Mouse (Mus musculus) stomach, embryonic 14.5 days (tissue): ENCODE measurements around the gene Mymk. TPM values are rescaled to one million over a fixed set of nuclear protein-coding genes. Genes with fewer than 3 reads are reported as not detected.

Source experiments
- ATAC-seq: fragments of 200-750 bp; cut with Nextera tagmentation; 2 replicates; pipeline ENCODE4 v1.8.0; 2017; ENCODE audit warnings: low read depth, moderate TSS enrichment; ENCODE audit not compliant: insufficient number of reproducible peaks, insufficient read depth, low FRiP score
- H3K27ac ChIP-seq: fragments of 300-500 bp; sonication (generic); 2 replicates; pipeline ENCODE4 v1.5.1; 2014; ENCODE audit warnings: mild to moderate bottlenecking, low read length, moderate library complexity, mixed read lengths
- H3K27me3 ChIP-seq: fragments of 300-500 bp; sonication (generic); 2 replicates; pipeline ENCODE4 v1.6.1; 2014; ENCODE audit warnings: low read length, control low read depth, mixed read lengths; ENCODE audit not compliant: control insufficient read depth, insufficient read depth
- H3K36me3 ChIP-seq: fragments of 300-500 bp; sonication (generic); 2 replicates; pipeline ENCODE4 v1.6.1; 2014; ENCODE audit warnings: mild to moderate bottlenecking, control low read depth, low read length, moderate library complexity, mixed read lengths; ENCODE audit not compliant: control insufficient read depth, insufficient read depth
- H3K4me1 ChIP-seq: fragments of 300-500 bp; sonication (generic); 2 replicates; pipeline ENCODE4 v1.6.1; 2014; ENCODE audit warnings: low read length, control low read depth, mixed read lengths; ENCODE audit not compliant: control insufficient read depth, insufficient read depth
- H3K4me2 ChIP-seq: fragments of 300-500 bp; sonication (generic); replicated peaks from 2 replicates; pipeline ENCODE4 v1.6.1; 2014; ENCODE audit warnings: low read depth, low read length, control low read depth
- H3K4me3 ChIP-seq: fragments of 300-500 bp; sonication (generic); 2 replicates; pipeline ENCODE4 v1.5.1; 2014; ENCODE audit warnings: low read depth, low read length, control low read depth
- H3K9ac ChIP-seq: fragments of 300-500 bp; sonication (generic); replicated peaks from 2 replicates; pipeline ENCODE4 v1.6.1; 2014; ENCODE audit warnings: low read depth, mild to moderate bottlenecking, control low read depth, low read length, moderate library complexity, mixed read lengths
- H3K9me3 ChIP-seq: fragments of 300-500 bp; sonication (generic); 2 replicates; pipeline ENCODE4 v1.6.1; 2016; ENCODE audit warnings: low read depth, low read length, control low read depth; ENCODE audit not compliant: control insufficient read depth
- WGBS: fragments of 180-500 bp; shearing (Covaris S2); extraction: QIAGEN DNeasy Blood & Tissue Kit; methylation state at CpG from one replicate; pipeline ENCODE4 v1.1.7; 2014; 5-methylcytosine and 5-hydroxymethylcytosine counted together
- polyA plus RNA-seq: library from polyadenylated mRNA; unstranded; fragments of >200 nt; fragmentation: Nextera tagmentation; extraction: Ambion mirVana; gene quantifications from 2 replicates; pipeline ENCODE4 v1.2.1, GENCODE M21; 2014

The Mymk gene
- polyA plus RNA-seq, 1 experiment from 2014 or later, result not detected

DNA sequence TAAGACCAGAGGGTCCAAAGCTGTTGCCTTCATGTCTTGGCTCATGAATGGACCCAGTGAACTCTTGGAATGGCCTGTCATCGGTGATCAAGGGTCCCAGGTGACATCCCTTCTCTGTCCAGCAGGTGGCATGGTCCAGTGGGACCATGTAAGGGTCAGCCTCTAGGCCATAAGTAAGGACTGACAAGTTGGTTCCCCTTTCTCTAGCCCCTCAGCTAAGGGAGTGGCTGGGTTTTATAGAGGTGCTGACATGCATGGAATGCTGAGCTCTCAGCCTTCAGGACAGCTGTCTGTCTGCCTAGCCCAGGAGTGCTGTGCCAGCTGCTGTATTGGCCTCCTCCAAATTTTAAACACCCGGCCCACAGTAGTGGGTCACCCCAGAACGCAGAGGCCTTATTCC is 3.5 kb upstream of the Mymk start:
- Histone ChIP-seq H3K9ac (no peak overlapping the region), H3K4me2 (no peak overlapping the region), H3K4me3 (no peak overlapping the region), H3K27me3 (no peaks in the 10 kb centered on the region), H3K36me3 (no peaks in the 10 kb centered on the region), H3K9me3 (no peaks in the 10 kb centered on the region), H3K4me1 (peaks cover 32% of the 10 kb centered on the region), H3K27ac (no peak overlapping the region)
- 72% methylated on average over 3 of the region's 3 CpGs for WGBS
- no peak for ATAC-seq

GRCm38 (mm10) chr2:27074804-27075203 is 2.8 kb upstream of the Mymk start:
- Histone ChIP-seq H3K27ac (no peak overlapping the region), H3K27me3 (no peaks in the 10 kb centered on the region), H3K36me3 (no peaks in the 10 kb centered on the region), H3K9me3 (no peaks in the 10 kb centered on the region), H3K4me2 (no peak overlapping the region), H3K9ac (no peak overlapping the region), H3K4me1 (peaks cover 32% of the 10 kb centered on the region), H3K4me3 (no peak overlapping the region)
- 66% methylated on average over 4 of the region's 4 CpGs for WGBS
- ATAC-seq, result no peak

- ATAC-seq, result no peak
- 55% methylated on average over 4 of the region's 4 CpGs for WGBS
- H3K9me3 ChIP-seq, result no peaks in the 10 kb centered on the region
These were observed 1.4 kb upstream of the Mymk start for GRCm38 (mm10) chr2:27073407-27073806.

GRCm38 (mm10) chr2:27071137-27071536 is 842 bp downstream of the Mymk start:
- Histone ChIP-seq H3K9me3 (no peaks in the 10 kb centered on the region), H3K27me3 (no peaks in the 10 kb centered on the region), H3K27ac (peak overlapping the region; percentile 21; the same call in 1 of the 2 replicates), H3K36me3 (no peaks in the 10 kb centered on the region), H3K4me1 (peaks cover 22% of the 10 kb centered on the region), H3K9ac (no peak overlapping the region), H3K4me3 (no peak overlapping the region), H3K4me2 (no peak overlapping the region)
- WGBS, result 17% methylated on average over 4 of the region's 4 CpGs
- ATAC-seq, result peak; percentile 63; the same call in 1 of the 2 replicates

More at GRCm38 (mm10) chr2:27073407-27073806, 1.4 kb upstream of the Mymk start:
- Histone ChIP-seq H3K4me3 (no peak overlapping the region), H3K36me3 (no peaks in the 10 kb centered on the region), H3K4me1 (peaks cover 22% of the 10 kb centered on the region), H3K9ac (no peak overlapping the region), H3K27ac (peak overlapping the region; percentile 0; the same call in 1 of the 2 replicates), H3K27me3 (no peaks in the 10 kb centered on the region), H3K4me2 (no peak overlapping the region)

DNA sequence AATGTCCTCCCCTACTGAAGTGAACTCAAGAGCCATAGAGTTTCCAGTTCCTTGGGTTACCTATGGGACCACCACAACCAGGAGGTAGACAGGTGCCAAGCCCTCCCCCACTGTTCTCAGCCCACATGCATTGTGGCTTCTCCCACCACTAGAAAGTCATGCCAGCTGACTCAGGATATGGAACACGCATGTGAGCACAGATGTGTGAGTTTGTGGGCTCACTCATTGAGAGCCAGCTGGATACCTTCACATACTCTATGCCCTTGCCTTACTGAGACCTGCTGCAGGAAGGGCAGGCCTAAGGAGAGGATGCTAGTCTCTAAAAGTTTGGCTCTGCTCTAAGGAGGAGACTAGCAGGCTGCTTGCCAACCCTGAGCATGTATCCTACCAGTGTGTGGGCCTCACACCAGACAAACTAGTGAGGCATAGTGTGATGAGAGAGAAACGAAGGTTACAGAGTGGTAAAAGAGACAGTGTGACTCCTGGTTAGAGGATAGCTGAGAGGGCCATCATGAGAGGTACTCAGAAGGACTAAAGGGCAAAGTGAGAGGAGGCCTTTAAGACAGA is 1.6 kb downstream of the Mymk start:
- Histone ChIP-seq H3K27ac (no peak overlapping the region), H3K27me3 (no peaks in the 10 kb centered on the region), H3K9ac (no peak overlapping the region), H3K4me1 (peaks cover 19% of the 10 kb centered on the region), H3K36me3 (no peaks in the 10 kb centered on the region), H3K4me2 (no peak overlapping the region), H3K4me3 (no peak overlapping the region), H3K9me3 (no peaks in the 10 kb centered on the region)
- WGBS, result 88% methylated on average over 2 of the region's 2 CpGs
- no peak for ATAC-seq

DNA sequence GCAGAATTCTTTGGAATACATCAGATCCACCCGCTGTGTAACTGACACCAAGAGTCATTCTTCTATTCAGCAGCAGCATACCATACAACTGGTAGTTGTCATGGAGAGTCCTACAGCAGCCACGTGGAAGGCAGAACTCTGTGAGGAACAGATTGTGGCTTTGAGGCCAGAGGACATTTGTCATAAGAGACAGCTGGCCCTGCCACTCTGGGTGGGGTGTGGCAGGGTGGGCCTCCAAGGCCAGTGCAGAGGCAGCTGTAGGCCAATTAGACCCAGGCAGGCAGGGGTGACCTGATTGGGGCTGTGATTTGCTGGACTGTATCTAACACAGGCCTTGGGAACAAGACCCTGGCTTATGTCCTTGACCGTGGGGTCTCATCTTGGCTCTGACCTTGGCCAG is 2.3 kb downstream of the Mymk start:
- no peak for ATAC-seq
- Histone ChIP-seq H3K27me3 (no peaks in the 10 kb centered on the region), H3K27ac (no peak overlapping the region), H3K4me3 (no peak overlapping the region), H3K9me3 (no peaks in the 10 kb centered on the region), H3K36me3 (no peaks in the 10 kb centered on the region), H3K4me2 (no peak overlapping the region), H3K9ac (no peak overlapping the region), H3K4me1 (peaks cover 17% of the 10 kb centered on the region; the same call in 1 of the 2 replicates)
- 49% methylated on average over 3 of the region's 3 CpGs for WGBS

GRCm38 (mm10) chr2:27067996-27068395 is 4.0 kb downstream of the Mymk start:
- Histone ChIP-seq H3K9me3 (no peaks in the 10 kb centered on the region), H3K4me3 (no peak overlapping the region), H3K27me3 (no peaks in the 10 kb centered on the region), H3K4me1 (peaks cover 17% of the 10 kb centered on the region; the same call in 1 of the 2 replicates), H3K36me3 (no peaks in the 10 kb centered on the region), H3K9ac (no peak overlapping the region), H3K27ac (no peak overlapping the region), H3K4me2 (no peak overlapping the region)
- ATAC-seq, result no peak
- WGBS, result 26% methylated on average over 2 of the region's 2 CpGs

DNA sequence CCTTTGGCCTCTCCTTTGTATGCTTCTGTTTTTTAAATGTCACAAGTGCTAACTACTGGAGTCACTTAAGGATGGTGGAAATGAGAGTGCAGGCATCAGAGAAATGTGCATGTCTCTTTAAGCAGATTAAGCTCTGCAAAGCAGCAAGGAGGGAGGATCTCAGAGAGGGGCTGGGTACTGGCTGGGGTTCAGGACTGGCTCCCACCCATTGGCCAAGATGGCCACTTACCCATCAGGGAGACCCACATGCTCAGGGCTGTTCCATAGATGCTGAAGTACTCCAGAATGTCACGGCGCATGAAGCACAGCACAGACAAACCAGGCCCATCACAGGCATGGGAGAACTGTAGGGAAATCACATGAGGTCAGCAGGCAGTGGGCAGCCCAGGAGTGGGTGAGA is 4.9 kb downstream of the Mymk start:
- Histone ChIP-seq H3K27me3 (no peaks in the 10 kb centered on the region), H3K4me2 (no peak overlapping the region), H3K27ac (no peak overlapping the region), H3K36me3 (no peaks in the 10 kb centered on the region), H3K4me1 (peaks cover 17% of the 10 kb centered on the region; the same call in 1 of the 2 replicates), H3K9ac (no peak overlapping the region), H3K9me3 (no peaks in the 10 kb centered on the region), H3K4me3 (no peak overlapping the region)
- 80% methylated on average over 2 of the region's 2 CpGs for WGBS
- no peak for ATAC-seq

- ATAC-seq, result no peak
- 79% methylated on average over 9 of the region's 9 CpGs for WGBS
- no peaks in the 10 kb centered on the region for H3K9me3 ChIP-seq
- H3K4me3 ChIP-seq, result no peak overlapping the region
- H3K4me2 ChIP-seq, result no peak overlapping the region
- peaks cover 7% of the 10 kb centered on the region; the same call in 1 of the 2 replicates for H3K4me1 ChIP-seq
- no peak overlapping the region for H3K9ac ChIP-seq
- no peaks in the 10 kb centered on the region for H3K27me3 ChIP-seq
- H3K36me3 ChIP-seq, result no peaks in the 10 kb centered on the region
- H3K27ac ChIP-seq, result no peak overlapping the region
These were observed 12.8 kb downstream of the Mymk start for GRCm38 (mm10) chr2:27059187-27059586.
